Mouse (Mus musculus): ENCODE measurements around the gene R3hdml. TPM values are rescaled to one million over a fixed set of nuclear protein-coding genes. Genes with fewer than 3 reads are reported as not detected.
"Not testable (repeated sequence)": the region's sequence is repeated elsewhere in the genome, so short reads cannot be mapped to it uniquely, and the experiment has no call there.

Gene R3hdml
- polyA plus RNA-seq, 1 experiment from 2014 or later, result 0.16 TPM

- DNase-seq (ENCODE audit: low spot score), result no peak
- 46% methylated on average over 27 of the region's 27 CpGs for WGBS
These were observed 33.4 kb upstream of the R3hdml start for GRCm38 (mm10) chr2:163458539-163459265.

GRCm38 (mm10) chr2:163459380-163459779 is 32.7 kb upstream of the R3hdml start:
- ATAC-seq (replicated peaks; ENCODE audit: low FRiP score, low TSS enrichment, low read depth), result no peak
- Histone ChIP-seq H3K4me2 (ENCODE audit: low read length) (no peak overlapping the region), H3K9ac (ENCODE audit: low read length) (no peak overlapping the region), H3K4me1 (replicated peaks; ENCODE audit: control insufficient read depth, insufficient read depth, low read length) (no peaks in the 10 kb centered on the region), H3K36me3 (ENCODE audit: control insufficient read depth, insufficient read depth, low read length) (no peaks in the 10 kb centered on the region), H3K27me3 (replicated peaks; ENCODE audit: control insufficient read depth, insufficient read depth, low read length) (peaks cover 24% of the 10 kb centered on the region), H3K4me3 (ENCODE audit: low read depth, low read length) (no peak overlapping the region), H3K27ac (ENCODE audit: low read depth) (no peak overlapping the region), H3K9me3 (ENCODE audit: control insufficient read depth, low read length) (no peaks in the 10 kb centered on the region)
- WGBS, result 44% methylated on average over 10 of the region's 10 CpGs
- DNase-seq (ENCODE audit: low spot score), result no peak

More at GRCm38 (mm10) chr2:163458539-163459265, 33.4 kb upstream of the R3hdml start:
- ATAC-seq (replicated peaks; ENCODE audit: low FRiP score, low TSS enrichment, low read depth), result no peak
- H3K4me1 ChIP-seq (replicated peaks; ENCODE audit: control insufficient read depth, insufficient read depth, low read length), result no peaks in the 10 kb centered on the region
- no peaks in the 10 kb centered on the region for H3K36me3 ChIP-seq (ENCODE audit: control insufficient read depth, insufficient read depth, low read length)
- no peak overlapping the region for H3K4me2 ChIP-seq (ENCODE audit: low read length)
- no peak overlapping the region for H3K4me3 ChIP-seq (ENCODE audit: low read depth, low read length)
- no peak overlapping the region for H3K27ac ChIP-seq (ENCODE audit: low read depth)
- H3K9me3 ChIP-seq (ENCODE audit: control insufficient read depth, low read length), result no peaks in the 10 kb centered on the region
- peaks cover 24% of the 10 kb centered on the region for H3K27me3 ChIP-seq (replicated peaks; ENCODE audit: control insufficient read depth, insufficient read depth, low read length)
- no peak overlapping the region for H3K9ac ChIP-seq (ENCODE audit: low read length)

- 88% methylated on average over 8 of the region's 8 CpGs for WGBS
- Histone ChIP-seq H3K9me3 (ENCODE audit: control insufficient read depth, low read length) (no peaks in the 10 kb centered on the region), H3K4me3 (ENCODE audit: low read depth, low read length) (no peak overlapping the region), H3K4me1 (replicated peaks; ENCODE audit: control insufficient read depth, insufficient read depth, low read length) (no peaks in the 10 kb centered on the region), H3K9ac (ENCODE audit: low read length) (no peak overlapping the region), H3K36me3 (ENCODE audit: control insufficient read depth, insufficient read depth, low read length) (0 out of 2 replicates have a peak, but pooled peaks cover 4% of the 10 kb centered on the region), H3K27ac (ENCODE audit: low read depth) (no peak overlapping the region), H3K27me3 (replicated peaks; ENCODE audit: control insufficient read depth, insufficient read depth, low read length) (peaks cover 24% of the 10 kb centered on the region), H3K4me2 (ENCODE audit: low read length) (no peak overlapping the region)
- DNase-seq (ENCODE audit: low spot score), result no peak
- no peak for ATAC-seq (replicated peaks; ENCODE audit: low FRiP score, low TSS enrichment, low read depth)
These were observed 31.5 kb upstream of the R3hdml start for GRCm38 (mm10) chr2:163460622-163461021.

- ATAC-seq (replicated peaks; ENCODE audit: low FRiP score, low TSS enrichment, low read depth); H3K4me2 ChIP-seq (ENCODE audit: low read length); H3K4me3 ChIP-seq (ENCODE audit: low read depth, low read length); H3K36me3 ChIP-seq (ENCODE audit: control insufficient read depth, insufficient read depth, low read length); H3K9me3 ChIP-seq (ENCODE audit: control insufficient read depth, low read length); H3K27ac ChIP-seq (ENCODE audit: low read depth); DNase-seq (ENCODE audit: low spot score); H3K9ac ChIP-seq (ENCODE audit: low read length); H3K4me1 ChIP-seq (replicated peaks; ENCODE audit: control insufficient read depth, insufficient read depth, low read length): not testable (repeated sequence)
- peaks cover 24% of the 10 kb centered on the region for H3K27me3 ChIP-seq (replicated peaks; ENCODE audit: control insufficient read depth, insufficient read depth, low read length)
- 92% methylated on average over 9 of the region's 9 CpGs for WGBS
These were observed 30.8 kb upstream of the R3hdml start for GRCm38 (mm10) chr2:163461307-163461706.

GRCm38 (mm10) chr2:163462386-163462785 is 29.7 kb upstream of the R3hdml start:
- no peak for DNase-seq (ENCODE audit: low spot score)
- Histone ChIP-seq H3K36me3 (ENCODE audit: control insufficient read depth, insufficient read depth, low read length) (0 out of 2 replicates have a peak, but pooled peaks cover 5% of the 10 kb centered on the region), H3K9me3 (ENCODE audit: control insufficient read depth, low read length) (no peaks in the 10 kb centered on the region), H3K9ac (ENCODE audit: low read length) (no peak overlapping the region), H3K27me3 (replicated peaks; ENCODE audit: control insufficient read depth, insufficient read depth, low read length) (peaks cover 19% of the 10 kb centered on the region), H3K27ac (ENCODE audit: low read depth) (no peak overlapping the region), H3K4me2 (ENCODE audit: low read length) (no peak overlapping the region), H3K4me3 (ENCODE audit: low read depth, low read length) (no peak overlapping the region), H3K4me1 (replicated peaks; ENCODE audit: control insufficient read depth, insufficient read depth, low read length) (no peaks in the 10 kb centered on the region)
- no peak for ATAC-seq (replicated peaks; ENCODE audit: low FRiP score, low TSS enrichment, low read depth)
- WGBS, result 71% methylated on average over 5 of the region's 5 CpGs

GRCm38 (mm10) chr2:163462801-163463200 is 29.3 kb upstream of the R3hdml start:
- Histone ChIP-seq H3K27me3 (replicated peaks; ENCODE audit: control insufficient read depth, insufficient read depth, low read length) (peaks cover 17% of the 10 kb centered on the region), H3K4me2 (ENCODE audit: low read length) (no peak overlapping the region), H3K36me3 (ENCODE audit: control insufficient read depth, insufficient read depth, low read length) (0 out of 2 replicates have a peak, but pooled peaks cover 5% of the 10 kb centered on the region), H3K9ac (ENCODE audit: low read length) (no peak overlapping the region), H3K27ac (ENCODE audit: low read depth) (no peak overlapping the region), H3K9me3 (ENCODE audit: control insufficient read depth, low read length) (no peaks in the 10 kb centered on the region), H3K4me3 (ENCODE audit: low read depth, low read length) (no peak overlapping the region), H3K4me1 (replicated peaks; ENCODE audit: control insufficient read depth, insufficient read depth, low read length) (no peaks in the 10 kb centered on the region)
- DNase-seq (ENCODE audit: low spot score), result no peak
- 74% methylated on average over 11 of the region's 11 CpGs for WGBS
- ATAC-seq (replicated peaks; ENCODE audit: low FRiP score, low TSS enrichment, low read depth), result no peak

GRCm38 (mm10) chr2:163463251-163463769 is 28.8 kb upstream of the R3hdml start:
- peaks cover 14% of the 10 kb centered on the region for H3K27me3 ChIP-seq (replicated peaks; ENCODE audit: control insufficient read depth, insufficient read depth, low read length)
- H3K27ac ChIP-seq (ENCODE audit: low read depth), result no peak overlapping the region
- WGBS, result 47% methylated on average over 10 of the region's 10 CpGs
- H3K4me2 ChIP-seq (ENCODE audit: low read length), result no peak overlapping the region
- no peak overlapping the region for H3K9ac ChIP-seq (ENCODE audit: low read length)
- no peaks in the 10 kb centered on the region for H3K9me3 ChIP-seq (ENCODE audit: control insufficient read depth, low read length)
- H3K36me3 ChIP-seq (ENCODE audit: control insufficient read depth, insufficient read depth, low read length), result 0 out of 2 replicates have a peak, but pooled peaks cover 7% of the 10 kb centered on the region
- H3K4me3 ChIP-seq (ENCODE audit: low read depth, low read length), result no peak overlapping the region
- no peak for DNase-seq (ENCODE audit: low spot score)
- H3K4me1 ChIP-seq (replicated peaks; ENCODE audit: control insufficient read depth, insufficient read depth, low read length), result no peaks in the 10 kb centered on the region
- no peak for ATAC-seq (replicated peaks; ENCODE audit: low FRiP score, low TSS enrichment, low read depth)

- peaks cover 7% of the 10 kb centered on the region; the same call in 1 of the 2 replicates for H3K27me3 ChIP-seq (replicated peaks; ENCODE audit: control insufficient read depth, insufficient read depth, low read length)
- ATAC-seq (replicated peaks; ENCODE audit: low FRiP score, low TSS enrichment, low read depth), result no peak
- no peaks in the 10 kb centered on the region for H3K4me1 ChIP-seq (replicated peaks; ENCODE audit: control insufficient read depth, insufficient read depth, low read length)
- 72% methylated on average over 4 of the region's 4 CpGs for WGBS
- no peak overlapping the region for H3K4me2 ChIP-seq (ENCODE audit: low read length)
- no peak overlapping the region for H3K27ac ChIP-seq (ENCODE audit: low read depth)
- H3K36me3 ChIP-seq (ENCODE audit: control insufficient read depth, insufficient read depth, low read length), result peaks cover 14% of the 10 kb centered on the region; the same call in 1 of the 2 replicates
- no peak overlapping the region for H3K9ac ChIP-seq (ENCODE audit: low read length)
- no peak for DNase-seq (ENCODE audit: low spot score)
- H3K9me3 ChIP-seq (ENCODE audit: control insufficient read depth, low read length), result no peaks in the 10 kb centered on the region
- H3K4me3 ChIP-seq (ENCODE audit: low read depth, low read length), result no peak overlapping the region
These were observed 28.1 kb upstream of the R3hdml start for GRCm38 (mm10) chr2:163463998-163464397.

All from intestine, embryonic 14.5 days (tissue).